Mouse (Mus musculus) bone marrow macrophage, adult 2 months (primary cell): Measurements from ENCODE around the gene Fes.

Source experiments
- CTCF ChIP-seq: IDR thresholded peaks from 2 replicates; pipeline ENCODE4 v1.5.1; 2012; ENCODE audit warnings: low read depth, mild to moderate bottlenecking, low read length, moderate library complexity
- POLR2A ChIP-seq: IDR thresholded peaks from 2 replicates; pipeline ENCODE4 v1.6.1; 2012; ENCODE audit warnings: mild to moderate bottlenecking, low read depth, low read length, borderline replicate concordance

- no peak; the same call in 1 of the 2 replicates for TF ChIP-seq CTCF
- TF ChIP-seq POLR2A: no peak
Measured at GRCm38 (mm10) chr7:80387033-80387632, 613 bp downstream of the Fes start.
